Mouse (Mus musculus) frontal cortex, postnatal 10 days (tissue): ENCODE data around the gene Nav1.
A peak's percentile ranks its signal among the peaks of the same experiment; 100 is the strongest.
"Not testable (repeated sequence)": the region's sequence is repeated elsewhere in the genome, so short reads cannot be mapped to it uniquely, and the experiment has no call there.

Experiments
- DNase-seq, 2 experiments: peaks; one replicate each; pipeline ENCODE4 v3.0.0; 2022; ENCODE audit warnings: low spot score in 2 of 2, mixed read lengths in 1 of 2

Gene Nav1

GRCm38 (mm10) chr1:135485179-135485578 is 121.9 kb downstream of the Nav1 start:
- DNase-seq = no peak

DNA sequence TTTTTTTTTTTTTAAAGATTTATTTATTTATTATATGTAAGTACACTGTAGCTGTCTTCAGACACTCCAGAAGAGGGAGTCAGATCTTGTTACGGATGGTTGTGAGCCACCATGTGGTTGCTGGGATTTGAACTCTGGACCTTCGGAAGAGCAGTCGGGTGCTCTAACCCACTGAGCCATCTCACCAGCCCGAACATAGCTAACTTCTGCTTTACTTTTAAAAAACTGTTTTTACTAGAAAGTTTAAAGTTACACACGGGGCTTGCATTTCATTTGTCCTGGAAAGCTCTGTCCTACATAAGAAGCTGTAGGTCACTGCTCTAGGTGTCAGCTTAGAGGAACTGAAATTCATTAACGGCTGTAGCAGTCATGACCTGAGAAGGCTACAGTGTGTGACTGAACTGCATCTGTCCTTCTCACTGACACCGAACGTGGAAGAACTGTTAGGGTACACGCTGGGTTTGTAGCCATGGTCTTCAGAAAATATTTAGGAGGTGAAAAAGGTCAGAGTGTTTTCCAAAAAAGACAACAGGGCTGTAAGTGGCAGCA is 122.5 kb downstream of the Nav1 start:
- not testable (repeated sequence) for DNase-seq

- DNase-seq = no peak
Observed at GRCm38 (mm10) chr1:135483971-135484370, 123.1 kb downstream of the Nav1 start.

DNA sequence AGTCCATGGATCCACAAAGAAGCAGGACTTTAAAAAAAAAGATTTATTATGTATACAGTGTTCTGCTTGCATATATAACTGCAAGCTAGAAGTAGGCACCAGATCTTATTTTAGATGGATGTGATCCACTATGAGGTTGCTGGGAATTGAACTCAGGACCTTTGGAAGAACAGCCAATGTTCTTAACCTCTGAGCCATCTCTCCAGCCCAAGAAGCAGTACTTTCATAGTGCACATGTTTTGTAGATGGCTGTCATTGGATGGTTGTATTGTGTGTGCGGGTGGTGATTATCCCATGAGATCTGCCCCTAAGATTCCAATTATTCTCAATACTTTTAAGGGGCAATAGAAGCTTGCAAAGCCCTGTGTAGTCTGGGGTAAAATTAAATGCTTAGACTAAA is 124.4 kb downstream of the Nav1 start:
- DNase-seq = no peak

GRCm38 (mm10) chr1:135481656-135482055 is 125.4 kb downstream of the Nav1 start:
- DNase-seq = no peak

DNA sequence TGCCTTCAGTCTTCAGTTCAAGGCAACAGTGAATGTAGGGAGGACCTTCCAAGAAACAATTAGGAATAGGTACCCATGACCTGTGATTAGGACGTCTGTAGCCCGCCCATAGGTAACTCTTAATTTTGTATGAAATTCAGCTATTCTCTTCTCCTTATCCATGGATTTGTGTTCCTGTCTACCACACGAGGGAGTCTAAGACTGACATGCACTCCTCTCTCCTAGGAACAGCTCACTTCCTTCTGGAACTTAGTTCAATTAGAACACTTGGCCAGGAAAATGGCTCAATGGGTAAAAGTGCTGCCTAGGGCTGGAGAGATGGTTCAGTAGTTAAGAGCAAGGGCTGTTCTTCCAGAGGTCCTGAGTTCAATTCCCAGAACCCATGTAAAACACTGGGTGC is 126.3 kb downstream of the Nav1 start:
- DNase-seq = no peak

- no peak for DNase-seq
Observed at GRCm38 (mm10) chr1:135475571-135475895, 131.6 kb downstream of the Nav1 start.

GRCm38 (mm10) chr1:135474861-135475570 is 132.1 kb downstream of the Nav1 start:
- DNase-seq = no peak

GRCm38 (mm10) chr1:135472536-135472935 is 134.6 kb downstream of the Nav1 start:
- no peak for DNase-seq

- no peak for DNase-seq
Observed at GRCm38 (mm10) chr1:135471742-135472141, 135.4 kb downstream of the Nav1 start.

DNA sequence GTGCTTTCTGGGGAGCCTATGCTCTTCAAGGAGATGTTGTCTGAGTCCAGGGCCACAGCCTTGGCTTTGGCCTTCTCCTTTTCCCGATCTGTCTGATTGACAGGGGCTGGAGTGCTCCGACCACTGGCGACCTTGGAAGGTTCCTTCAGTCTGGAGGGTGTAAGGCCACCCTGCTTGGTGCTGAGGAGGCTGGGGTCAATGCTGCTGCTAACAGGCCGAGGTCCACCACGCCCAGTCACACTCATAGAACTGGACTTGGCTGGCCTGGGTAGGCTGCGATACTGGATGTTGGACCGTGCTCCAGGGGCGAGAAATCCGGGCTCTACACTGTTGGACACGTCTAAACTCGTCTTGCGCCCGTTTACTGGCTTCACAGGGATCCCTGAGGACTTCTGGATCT is 136.5 kb downstream of the Nav1 start:
- no peak for DNase-seq

DNA sequence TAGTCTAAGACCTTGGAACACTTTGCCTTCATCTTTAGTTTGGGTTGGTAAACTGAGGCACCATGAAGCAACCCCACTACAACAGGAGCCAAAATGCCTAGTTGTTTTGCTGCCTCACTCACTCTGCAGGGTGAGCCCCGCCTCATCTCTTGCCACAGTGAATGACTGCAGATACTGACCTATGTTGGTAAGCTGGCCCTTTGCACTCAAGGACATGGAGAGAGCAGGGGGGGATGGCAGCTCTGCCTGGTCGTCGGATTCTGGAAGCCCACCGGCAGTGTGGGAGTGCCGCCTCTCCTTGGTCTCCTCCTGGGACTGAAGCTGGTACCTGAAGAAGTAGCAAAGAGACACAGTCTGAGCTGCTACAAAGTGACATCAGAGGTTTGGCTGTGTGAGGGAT is 139.6 kb downstream of the Nav1 start:
- no peak for DNase-seq

GRCm38 (mm10) chr1:135466935-135467334 is 140.2 kb downstream of the Nav1 start:
- DNase-seq = no peak

GRCm38 (mm10) chr1:135465734-135466133 is 141.4 kb downstream of the Nav1 start:
- DNase-seq = no peak

DNA sequence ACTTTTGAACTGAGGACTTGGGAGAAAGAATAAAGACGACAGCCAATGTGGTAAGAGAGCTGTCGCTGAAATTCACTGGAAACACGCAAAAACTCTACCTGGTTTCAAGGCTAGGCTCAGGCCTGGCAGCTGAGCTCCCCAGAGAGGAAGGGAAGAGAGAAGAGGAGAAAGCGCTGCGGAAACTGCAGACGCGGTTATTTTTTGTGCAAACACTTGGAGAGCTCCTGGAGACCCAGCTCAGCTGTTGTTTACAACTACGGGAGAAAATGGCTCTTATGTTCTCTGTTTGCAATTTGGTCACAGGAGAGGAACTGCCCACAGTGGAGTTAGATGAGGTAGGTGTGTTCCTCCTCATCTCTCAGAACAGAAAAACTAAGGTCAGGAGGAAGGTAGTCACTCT is 144.4 kb downstream of the Nav1 start:
- no peak for DNase-seq

DNA sequence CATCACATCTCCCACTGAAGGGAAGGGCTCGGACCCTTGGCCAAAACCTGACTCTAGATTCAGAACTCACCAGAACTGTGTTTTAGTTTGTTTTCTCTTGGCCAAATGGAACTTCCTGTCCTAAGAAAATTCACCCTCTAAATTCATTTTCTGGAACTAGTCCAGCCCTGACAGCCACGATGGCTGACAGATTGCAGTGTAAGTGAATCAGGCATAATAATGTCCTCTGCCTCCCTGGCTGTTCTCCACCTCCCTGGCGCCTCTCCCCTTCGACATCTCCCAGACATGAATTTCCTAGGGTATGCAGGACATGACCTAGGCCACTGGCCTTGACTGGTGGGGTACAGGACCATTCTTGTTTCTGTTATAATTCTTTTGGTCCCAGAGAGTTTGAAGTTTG is 144.8 kb downstream of the Nav1 start:
- no peak for DNase-seq

GRCm38 (mm10) chr1:135461097-135461730 is 145.9 kb downstream of the Nav1 start:
- DNase-seq = peak in 1 of 2 experiments; percentile 69

DNA sequence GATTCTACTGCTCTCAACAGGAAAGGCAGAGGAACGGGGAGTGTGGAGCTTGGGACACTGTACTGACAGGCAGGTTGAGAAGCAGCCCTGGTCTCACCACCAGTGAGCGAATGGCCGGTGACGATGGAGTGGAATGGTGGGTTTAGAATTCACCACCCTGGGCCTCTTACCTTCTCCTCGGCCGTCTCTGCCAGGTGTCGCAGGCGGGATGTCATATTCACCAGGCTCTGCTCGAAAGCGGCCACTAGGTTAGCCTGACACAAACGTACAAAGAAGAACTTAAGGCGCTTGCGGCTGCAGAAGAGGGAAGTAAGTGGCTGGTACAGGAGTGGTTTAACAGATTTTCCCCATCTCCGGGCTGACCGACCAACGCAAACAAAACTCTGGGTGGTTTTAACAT is 146.6 kb downstream of the Nav1 start:
- DNase-seq = no peak

DNA sequence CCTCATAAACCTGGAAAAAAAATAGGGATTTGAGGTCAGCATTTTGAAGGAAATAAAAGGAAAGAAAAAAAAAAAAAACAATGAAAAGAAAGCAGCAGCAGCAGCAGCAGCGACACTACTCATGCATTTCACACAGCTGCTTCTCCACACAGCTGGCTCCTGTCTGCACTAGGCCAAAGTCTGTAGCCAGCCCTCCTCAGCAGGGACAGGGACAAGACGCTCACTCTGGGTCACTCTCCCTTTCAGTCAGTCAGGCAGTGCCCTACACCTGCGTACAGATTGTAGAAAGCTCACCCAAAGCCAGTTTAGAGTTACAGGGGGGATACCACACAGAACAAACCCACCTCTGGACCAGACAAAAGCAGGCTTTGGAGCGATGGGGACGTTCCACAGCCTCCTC is 149.2 kb downstream of the Nav1 start:
- DNase-seq = no peak

DNA sequence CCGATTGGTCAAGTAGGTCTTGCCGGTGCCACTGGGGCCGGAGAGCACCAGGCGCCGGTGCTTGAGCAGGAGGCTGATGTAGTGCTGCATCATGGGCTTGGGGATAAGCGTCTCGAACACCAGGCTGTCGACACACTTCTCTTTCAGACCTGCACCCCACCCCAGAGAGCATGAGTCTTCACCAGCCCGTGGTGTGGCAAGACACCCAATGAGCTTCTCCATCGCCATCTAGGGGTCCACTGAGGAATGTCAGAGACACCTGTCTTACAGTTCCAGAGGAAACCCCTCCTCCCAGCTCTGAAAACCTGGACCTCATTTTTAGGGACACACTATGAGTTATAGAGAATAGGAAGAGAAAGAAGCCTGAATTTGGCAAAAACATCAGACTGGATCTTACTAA is 154.8 kb downstream of the Nav1 start:
- DNase-seq = no peak

GRCm38 (mm10) chr1:135451419-135451818 is 155.7 kb downstream of the Nav1 start:
- DNase-seq = no peak

GRCm38 (mm10) chr1:135449876-135450275 is 157.2 kb downstream of the Nav1 start:
- no peak for DNase-seq

DNA sequence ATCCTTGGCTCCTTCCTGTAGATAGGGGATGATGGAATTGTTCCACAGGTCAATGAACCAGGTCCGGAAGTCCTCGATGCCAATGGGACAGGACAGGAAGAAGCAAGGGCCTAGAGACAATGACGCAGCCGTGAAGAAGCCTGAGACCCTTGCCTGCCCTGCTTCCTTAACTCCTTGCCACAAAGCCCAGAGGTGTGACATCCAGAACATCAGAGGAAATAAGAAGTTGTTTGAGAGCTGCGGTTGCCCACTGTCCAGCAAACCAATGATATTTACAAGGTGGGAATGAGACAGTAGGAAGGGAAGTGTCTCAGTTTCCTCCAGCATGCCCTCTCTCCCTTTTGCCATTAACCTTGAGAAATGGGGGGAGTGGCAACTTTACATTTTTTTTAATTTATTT is 158.2 kb downstream of the Nav1 start:
- no peak for DNase-seq

- DNase-seq = no peak
Observed at GRCm38 (mm10) chr1:135443506-135443905, 163.6 kb downstream of the Nav1 start.
